Mouse (Mus musculus): Measurements from ENCODE around the gene Gmds. TPM values are rescaled to one million over a fixed set of nuclear protein-coding genes. Genes with fewer than 3 reads are reported as not detected.

Gmds gene
- polyA plus RNA-seq, 1 experiment from 2014 or later = 41.0 TPM

GRCm38 (mm10) chr13:31917387-31917786 lies 421.2 kb downstream of the Gmds start:
- Histone ChIP-seq H3K36me3 (no peaks in the 10 kb centered on the region), H3K9me3 (no peaks in the 10 kb centered on the region), H3K27me3 (no peaks in the 10 kb centered on the region), H3K27ac (no peak overlapping the region), H3K4me1 (peaks cover 6% of the 10 kb centered on the region), H3K4me3 (no peak overlapping the region), H3K9ac (no peak overlapping the region), H3K4me2 (no peak overlapping the region)
- 63% methylated on average over 5 of the region's 5 CpGs for WGBS
- ATAC-seq (ENCODE audit: insufficient number of reproducible peaks, insufficient read depth, low FRiP score, low TSS enrichment, low read depth) = no peak

GRCm38 (mm10) chr13:31915748-31916147 lies 422.8 kb downstream of the Gmds start:
- no peak for ATAC-seq (ENCODE audit: insufficient number of reproducible peaks, insufficient read depth, low FRiP score, low TSS enrichment, low read depth)
- no peak overlapping the region for H3K9ac ChIP-seq
- WGBS = 30% methylated on average over 6 of the region's 6 CpGs
- no peak overlapping the region for H3K4me3 ChIP-seq
- H3K4me2 ChIP-seq = no peak overlapping the region
- no peak overlapping the region for H3K27ac ChIP-seq
- H3K27me3 ChIP-seq = 0 out of 2 replicates have a peak, but pooled peaks cover 1% of the 10 kb centered on the region
- no peaks in the 10 kb centered on the region for H3K9me3 ChIP-seq
- peaks cover 14% of the 10 kb centered on the region for H3K4me1 ChIP-seq
- no peaks in the 10 kb centered on the region for H3K36me3 ChIP-seq

- Histone ChIP-seq H3K4me1 (peaks cover 14% of the 10 kb centered on the region), H3K9me3 (no peaks in the 10 kb centered on the region), H3K27me3 (0 out of 2 replicates have a peak, but pooled peaks cover 4% of the 10 kb centered on the region), H3K9ac (no peak overlapping the region), H3K27ac (no peak overlapping the region), H3K4me2 (no peak overlapping the region), H3K4me3 (no peak overlapping the region), H3K36me3 (no peaks in the 10 kb centered on the region)
- ATAC-seq (ENCODE audit: insufficient number of reproducible peaks, insufficient read depth, low FRiP score, low TSS enrichment, low read depth) = no peak; the same call in 1 of the 2 replicates
- WGBS = 39% methylated on average over 4 of the region's 4 CpGs
Observed at GRCm38 (mm10) chr13:31914901-31915587, 423.5 kb downstream of the Gmds start.

- Histone ChIP-seq H3K9ac (no peak overlapping the region), H3K4me3 (no peak overlapping the region), H3K4me1 (peaks cover 11% of the 10 kb centered on the region), H3K4me2 (no peak overlapping the region), H3K27ac (no peak overlapping the region), H3K36me3 (no peaks in the 10 kb centered on the region), H3K27me3 (0 out of 2 replicates have a peak, but pooled peaks cover 4% of the 10 kb centered on the region), H3K9me3 (no peaks in the 10 kb centered on the region)
- 6% methylated on average over 5 of the region's 5 CpGs for WGBS
- no peak for ATAC-seq (ENCODE audit: insufficient number of reproducible peaks, insufficient read depth, low FRiP score, low TSS enrichment, low read depth)
Observed at GRCm38 (mm10) chr13:31911956-31912355, 426.6 kb downstream of the Gmds start.

- H3K9ac ChIP-seq = no peak overlapping the region
- no peak for ATAC-seq (ENCODE audit: insufficient number of reproducible peaks, insufficient read depth, low FRiP score, low TSS enrichment, low read depth)
Observed at GRCm38 (mm10) chr13:31911362-31911761, 427.2 kb downstream of the Gmds start.

GRCm38 (mm10) chr13:31909031-31909430 lies 429.5 kb downstream of the Gmds start:
- H3K4me1 ChIP-seq = peaks cover 7% of the 10 kb centered on the region
- H3K9ac ChIP-seq = no peak overlapping the region
- H3K4me2 ChIP-seq = no peak overlapping the region
- H3K9me3 ChIP-seq = no peaks in the 10 kb centered on the region
- H3K27ac ChIP-seq = no peak overlapping the region
- 0 out of 2 replicates have a peak, but pooled peaks cover 4% of the 10 kb centered on the region for H3K27me3 ChIP-seq
- no peak overlapping the region for H3K4me3 ChIP-seq
- WGBS = 83% methylated on average over 3 of the region's 3 CpGs
- no peaks in the 10 kb centered on the region for H3K36me3 ChIP-seq
- ATAC-seq (ENCODE audit: insufficient number of reproducible peaks, insufficient read depth, low FRiP score, low TSS enrichment, low read depth) = no peak

More at GRCm38 (mm10) chr13:31911362-31911761, 427.2 kb downstream of the Gmds start:
- no peak overlapping the region for H3K27ac ChIP-seq
- peaks cover 11% of the 10 kb centered on the region for H3K4me1 ChIP-seq
- H3K9me3 ChIP-seq = no peaks in the 10 kb centered on the region
- no peak overlapping the region for H3K4me2 ChIP-seq
- H3K36me3 ChIP-seq = no peaks in the 10 kb centered on the region
- H3K4me3 ChIP-seq = no peak overlapping the region
- 0 out of 2 replicates have a peak, but pooled peaks cover 4% of the 10 kb centered on the region for H3K27me3 ChIP-seq
- 8% methylated on average over 2 of the region's 2 CpGs for WGBS

- Histone ChIP-seq H3K4me3 (no peak overlapping the region), H3K4me1 (no peaks in the 10 kb centered on the region; the same call in 1 of the 2 replicates), H3K4me2 (no peak overlapping the region), H3K9me3 (no peaks in the 10 kb centered on the region), H3K27me3 (0 out of 2 replicates have a peak, but pooled peaks cover 4% of the 10 kb centered on the region), H3K9ac (no peak overlapping the region), H3K27ac (no peak overlapping the region), H3K36me3 (no peaks in the 10 kb centered on the region)
- ATAC-seq (ENCODE audit: insufficient number of reproducible peaks, insufficient read depth, low FRiP score, low TSS enrichment, low read depth) = no peak
- WGBS = 67% methylated on average over 1 of the region's 1 CpGs
Observed at GRCm38 (mm10) chr13:31906514-31906913, 432.0 kb downstream of the Gmds start.

GRCm38 (mm10) chr13:31900191-31900590 lies 438.3 kb downstream of the Gmds start:
- H3K4me2 ChIP-seq = no peak overlapping the region
- H3K27ac ChIP-seq = no peak overlapping the region
- H3K9ac ChIP-seq = no peak overlapping the region
- ATAC-seq (ENCODE audit: insufficient number of reproducible peaks, insufficient read depth, low FRiP score, low TSS enrichment, low read depth) = no peak
- no peaks in the 10 kb centered on the region for H3K27me3 ChIP-seq
- WGBS = 53% methylated on average over 3 of the region's 3 CpGs
- no peaks in the 10 kb centered on the region; the same call in 1 of the 2 replicates for H3K4me1 ChIP-seq
- H3K4me3 ChIP-seq = no peak overlapping the region
- no peaks in the 10 kb centered on the region for H3K9me3 ChIP-seq
- no peaks in the 10 kb centered on the region for H3K36me3 ChIP-seq

- H3K9me3 ChIP-seq = no peaks in the 10 kb centered on the region
- H3K4me1 ChIP-seq = no peaks in the 10 kb centered on the region; the same call in 1 of the 2 replicates
- H3K36me3 ChIP-seq = no peaks in the 10 kb centered on the region
- H3K27me3 ChIP-seq = no peaks in the 10 kb centered on the region
- H3K27ac ChIP-seq = no peak overlapping the region
- WGBS = 84% methylated on average over 5 of the region's 5 CpGs
- no peak overlapping the region for H3K9ac ChIP-seq
- no peak overlapping the region for H3K4me3 ChIP-seq
- ATAC-seq (ENCODE audit: insufficient number of reproducible peaks, insufficient read depth, low FRiP score, low TSS enrichment, low read depth) = no peak
- no peak overlapping the region for H3K4me2 ChIP-seq
Observed at GRCm38 (mm10) chr13:31899392-31899791, 439.1 kb downstream of the Gmds start.

GRCm38 (mm10) chr13:31897493-31897892 lies 441.0 kb downstream of the Gmds start:
- Histone ChIP-seq H3K9ac (no peak overlapping the region), H3K27me3 (no peaks in the 10 kb centered on the region), H3K4me2 (no peak overlapping the region), H3K36me3 (no peaks in the 10 kb centered on the region), H3K4me3 (no peak overlapping the region), H3K27ac (no peak overlapping the region), H3K4me1 (no peaks in the 10 kb centered on the region), H3K9me3 (no peaks in the 10 kb centered on the region)
- 89% methylated on average over 4 of the region's 4 CpGs for WGBS
- ATAC-seq (ENCODE audit: insufficient number of reproducible peaks, insufficient read depth, low FRiP score, low TSS enrichment, low read depth) = no peak

GRCm38 (mm10) chr13:31894511-31894910 lies 444.0 kb downstream of the Gmds start:
- Histone ChIP-seq H3K9me3 (no peaks in the 10 kb centered on the region), H3K9ac (no peak overlapping the region), H3K27me3 (no peaks in the 10 kb centered on the region), H3K36me3 (no peaks in the 10 kb centered on the region), H3K4me2 (no peak overlapping the region), H3K4me1 (no peaks in the 10 kb centered on the region), H3K4me3 (no peak overlapping the region), H3K27ac (no peak overlapping the region)
- 87% methylated on average over 3 of the region's 3 CpGs for WGBS
- no peak for ATAC-seq (ENCODE audit: insufficient number of reproducible peaks, insufficient read depth, low FRiP score, low TSS enrichment, low read depth)

GRCm38 (mm10) chr13:31892913-31893514 lies 445.5 kb downstream of the Gmds start:
- 54% methylated on average over 2 of the region's 2 CpGs for WGBS
- ATAC-seq (ENCODE audit: insufficient number of reproducible peaks, insufficient read depth, low FRiP score, low TSS enrichment, low read depth) = no peak
- H3K36me3 ChIP-seq = no peaks in the 10 kb centered on the region

More at GRCm38 (mm10) chr13:31892913-31893514, 445.5 kb downstream of the Gmds start:
- Histone ChIP-seq H3K9me3 (no peaks in the 10 kb centered on the region), H3K4me3 (no peak overlapping the region), H3K27me3 (no peaks in the 10 kb centered on the region), H3K9ac (no peak overlapping the region), H3K4me1 (no peaks in the 10 kb centered on the region), H3K27ac (no peak overlapping the region), H3K4me2 (no peak overlapping the region)

Data from embryonic facial prominence, embryonic 13.5 days (tissue).